Mouse (Mus musculus) urinary bladder, adult 18-20 months (tissue): ENCODE data around the gene Zbtb22.
"Not testable (repeated sequence)": the region's sequence is repeated elsewhere in the genome, so short reads cannot be mapped to it uniquely, and the experiment has no call there.

Experiments
- DNase-seq, 2 experiments: peaks; one replicate each; pipeline ENCODE4 v3.0.0; 2022; ENCODE audit warnings: low spot score in 2 of 2, mixed read lengths in 2 of 2

Zbtb22 gene

GRCm38 (mm10) chr17:33903911-33904651 lies 11.6 kb upstream of the Zbtb22 start:
- DNase-seq = not testable (repeated sequence)

DNA sequence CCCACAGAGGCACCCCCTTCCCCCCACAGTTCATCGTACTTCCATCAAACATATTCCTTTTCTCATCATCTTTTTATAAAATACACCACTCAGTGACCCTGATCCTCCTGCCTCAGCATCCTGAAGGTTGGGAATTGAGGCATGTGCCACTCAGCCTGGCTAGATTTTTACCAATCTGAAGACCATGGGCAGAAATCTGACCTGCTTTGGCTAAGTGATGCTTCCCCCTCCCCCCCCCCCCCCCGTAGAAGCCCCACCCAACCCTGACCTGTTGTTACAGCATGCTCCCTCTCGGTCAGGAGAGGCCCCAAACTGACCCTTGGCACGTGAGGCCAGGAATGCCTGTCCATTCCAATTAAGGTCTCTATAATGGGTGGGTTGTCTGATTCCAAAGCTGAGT lies 10.9 kb upstream of the Zbtb22 start, which contains the start of gene Platr17:
Gene Platr17, plus strand, starts transcription at position 301 of the 400 bp plus-strand sequence.
- DNase-seq = not testable (repeated sequence)

DNA sequence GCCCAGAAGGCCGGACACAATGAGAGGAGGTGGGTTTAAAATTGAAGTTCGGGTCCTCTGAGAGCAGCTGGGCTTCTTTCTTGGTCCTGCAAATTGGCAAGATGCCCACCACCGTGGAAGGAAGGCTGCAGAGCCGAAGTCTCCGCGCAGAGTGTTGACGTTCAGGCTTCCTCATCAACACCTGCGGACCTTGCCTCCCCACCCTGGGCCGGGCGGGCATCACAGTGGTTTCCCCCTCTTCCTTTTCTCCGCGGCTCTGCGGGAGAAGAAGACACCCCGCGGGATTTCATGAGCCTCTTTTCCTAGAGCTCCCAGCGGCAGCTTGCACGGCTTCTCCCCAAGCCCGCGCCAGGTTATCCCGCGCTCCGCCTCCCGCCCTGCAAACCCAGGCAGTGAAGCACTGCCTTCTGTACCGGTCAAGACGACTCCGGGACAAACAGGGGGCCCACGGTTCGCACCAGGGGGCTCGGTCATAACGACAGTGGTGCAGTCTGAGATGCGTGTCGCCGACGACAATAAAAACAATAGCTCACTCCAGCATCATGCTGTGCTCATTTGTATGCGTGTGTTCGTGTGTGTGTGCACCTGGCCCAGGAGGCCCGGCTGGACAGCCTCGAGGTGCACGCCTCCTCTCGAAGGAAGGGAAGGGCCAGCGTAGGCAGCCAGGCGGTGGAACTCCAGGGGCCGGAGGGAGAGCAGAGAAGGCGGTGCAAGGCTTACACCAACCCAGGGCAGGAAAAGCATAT lies 7.2 kb upstream of the Zbtb22 start:
- DNase-seq = peak in 1 of 2 experiments; percentile 59

DNA sequence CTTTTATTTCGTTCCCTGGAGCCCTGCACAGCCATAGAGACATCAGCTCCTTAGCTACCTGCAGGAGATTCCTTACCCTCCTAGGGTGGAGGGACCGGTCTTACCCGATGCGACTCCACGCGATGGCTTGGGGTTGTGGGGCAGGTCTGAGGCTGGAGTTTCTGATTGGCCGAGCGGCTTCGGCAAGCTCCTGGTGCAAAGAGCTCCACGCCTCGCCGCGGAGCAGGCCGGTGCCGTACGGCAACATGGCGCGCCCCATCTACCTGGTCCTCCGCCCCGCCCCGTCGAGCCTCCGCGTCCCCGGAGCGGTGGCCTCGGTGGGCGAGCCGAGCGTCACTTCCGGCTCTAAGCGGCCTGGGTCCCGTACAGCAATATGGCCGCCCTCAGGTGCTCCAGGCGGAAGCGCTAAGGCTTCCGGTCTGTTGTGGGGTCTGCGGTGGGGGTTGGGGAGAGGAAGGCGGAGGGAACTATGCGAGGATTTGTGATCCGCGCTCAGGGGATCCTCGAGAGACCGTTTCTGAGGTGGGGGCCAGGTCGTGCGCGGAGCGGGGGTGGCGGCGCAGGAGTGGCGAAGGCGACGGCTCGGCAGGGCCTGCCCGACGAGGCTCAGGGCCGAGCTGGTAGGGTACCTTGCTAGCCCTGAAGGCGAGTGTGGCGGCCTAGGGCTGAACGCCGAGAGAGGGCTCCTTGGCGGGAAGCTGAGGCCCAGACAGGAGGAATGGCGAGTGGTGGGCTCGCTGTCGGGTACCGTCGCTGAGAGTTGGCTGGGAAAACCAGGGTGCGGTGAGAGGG lies 6.4 kb upstream of the Zbtb22 start, which contains the start of gene Daxx:
Gene Daxx, plus strand, starts transcription at position 338 of the 792 bp plus-strand sequence.
- peak; percentile 98 to 99 for DNase-seq

DNA sequence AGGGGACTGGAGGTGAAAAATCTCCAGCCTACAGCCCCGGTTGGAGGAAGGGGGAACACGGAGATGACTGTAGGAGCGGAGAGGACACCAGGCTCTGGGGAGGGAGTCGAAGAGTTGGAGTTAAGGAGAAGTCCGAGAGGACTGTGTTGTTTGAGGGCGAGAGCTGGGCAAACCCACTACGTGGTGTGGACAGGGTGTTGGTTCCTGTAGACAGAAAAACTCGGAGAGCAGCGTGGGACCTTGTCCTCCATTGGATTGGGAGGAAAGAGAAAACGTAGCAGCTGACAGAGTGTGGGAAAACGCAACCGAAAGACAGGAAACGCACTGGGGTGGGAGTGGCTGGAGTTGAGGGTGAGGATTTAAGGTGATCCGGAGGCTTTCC lies 5.8 kb upstream of the Zbtb22 start:
- peak in 1 of 2 experiments; percentile 63 for DNase-seq

GRCm38 (mm10) chr17:33910346-33911051 lies 5.2 kb upstream of the Zbtb22 start:
- no peak for DNase-seq

DNA sequence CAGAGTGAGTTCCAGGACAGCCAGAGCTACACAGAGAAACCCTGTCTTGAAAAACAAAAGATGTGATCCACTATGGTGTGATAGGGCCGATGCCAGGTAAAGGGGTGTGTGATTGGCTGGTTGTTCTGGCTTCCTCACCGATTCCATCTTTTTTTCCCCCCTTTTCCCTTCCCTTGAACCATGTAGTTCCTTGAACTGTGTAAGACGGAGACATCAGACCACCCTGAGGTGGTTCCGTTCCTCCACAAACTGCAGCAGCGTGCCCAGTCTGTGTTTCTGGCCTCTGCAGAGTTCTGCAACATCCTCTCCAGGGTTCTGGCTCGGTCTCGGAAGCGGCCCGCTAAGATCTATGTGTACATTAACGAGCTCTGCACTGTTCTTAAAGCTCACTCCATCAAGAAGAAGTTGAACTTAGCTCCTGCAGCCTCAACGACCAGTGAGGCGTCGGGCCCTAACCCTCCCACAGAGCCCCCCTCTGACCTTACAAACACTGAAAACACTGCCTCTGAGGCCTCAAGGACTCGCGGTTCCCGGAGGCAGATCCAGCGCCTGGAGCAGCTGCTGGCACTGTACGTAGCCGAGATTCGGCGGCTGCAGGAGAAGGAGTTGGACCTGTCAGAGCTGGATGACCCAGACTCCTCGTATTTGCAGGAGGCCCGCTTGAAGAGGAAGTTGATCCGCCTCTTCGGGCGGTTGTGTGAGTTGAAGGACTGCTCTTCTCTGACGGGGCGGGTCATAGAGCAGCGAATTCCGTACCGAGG lies 4.5 kb upstream of the Zbtb22 start:
- DNase-seq = no peak

GRCm38 (mm10) chr17:33911813-33912414 lies 3.8 kb upstream of the Zbtb22 start:
- DNase-seq = no peak

DNA sequence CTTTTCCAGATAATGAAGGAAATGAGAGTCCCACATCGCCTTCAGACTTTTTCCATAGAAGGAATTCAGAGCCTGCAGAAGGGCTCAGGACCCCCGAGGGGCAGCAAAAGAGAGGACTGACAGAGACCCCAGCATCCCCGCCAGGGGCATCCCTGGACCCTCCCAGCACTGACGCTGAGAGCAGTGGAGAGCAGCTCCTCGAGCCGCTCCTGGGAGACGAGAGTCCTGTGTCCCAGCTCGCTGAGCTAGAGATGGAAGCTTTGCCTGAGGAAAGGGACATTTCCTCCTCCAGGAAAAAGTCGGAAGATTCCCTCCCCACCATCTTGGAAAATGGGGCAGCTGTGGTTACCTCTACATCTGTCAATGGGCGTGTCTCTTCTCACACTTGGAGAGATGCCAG lies 2.4 kb upstream of the Zbtb22 start:
- DNase-seq = no peak

DNA sequence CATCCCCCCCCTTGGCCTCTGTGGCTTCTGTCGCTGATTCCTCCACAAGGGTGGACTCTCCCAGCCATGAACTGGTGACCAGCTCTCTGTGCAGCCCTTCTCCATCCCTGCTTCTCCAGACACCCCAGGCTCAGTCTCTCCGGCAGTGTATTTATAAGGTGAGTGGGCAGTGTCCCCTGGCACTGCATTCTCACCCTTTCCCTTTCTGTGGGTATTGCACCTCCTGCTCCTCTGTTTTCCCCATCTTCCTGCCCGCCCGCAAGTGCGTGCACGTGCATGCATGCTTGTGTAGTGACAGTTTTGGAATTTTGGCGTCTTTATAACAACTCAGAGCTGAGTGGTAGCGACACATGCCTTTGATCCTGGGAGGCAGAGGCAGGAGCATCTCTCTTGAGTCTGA lies 1.8 kb upstream of the Zbtb22 start:
- DNase-seq = no peak

DNA sequence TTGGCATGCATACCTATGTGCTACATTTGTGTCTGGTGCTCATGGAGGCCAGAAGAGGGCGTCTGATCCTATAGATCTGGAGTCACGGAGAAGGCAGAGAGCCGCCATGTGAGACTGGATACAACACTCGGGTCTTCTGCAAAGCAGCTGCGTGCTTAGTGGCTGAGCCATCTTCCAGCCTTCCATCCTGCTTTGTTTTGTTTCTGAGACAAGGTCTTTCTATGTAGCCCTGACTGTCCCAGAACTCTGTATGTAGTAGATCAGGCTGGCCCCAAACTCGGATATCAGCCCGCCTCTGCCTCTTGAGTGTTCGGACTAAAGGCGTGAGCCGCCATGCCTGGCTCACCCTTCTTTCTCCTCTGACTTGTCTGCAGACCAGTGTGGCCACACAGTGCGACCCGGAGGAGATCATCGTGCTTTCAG lies 724 bp upstream of the Zbtb22 start:
- DNase-seq = no peak

DNA sequence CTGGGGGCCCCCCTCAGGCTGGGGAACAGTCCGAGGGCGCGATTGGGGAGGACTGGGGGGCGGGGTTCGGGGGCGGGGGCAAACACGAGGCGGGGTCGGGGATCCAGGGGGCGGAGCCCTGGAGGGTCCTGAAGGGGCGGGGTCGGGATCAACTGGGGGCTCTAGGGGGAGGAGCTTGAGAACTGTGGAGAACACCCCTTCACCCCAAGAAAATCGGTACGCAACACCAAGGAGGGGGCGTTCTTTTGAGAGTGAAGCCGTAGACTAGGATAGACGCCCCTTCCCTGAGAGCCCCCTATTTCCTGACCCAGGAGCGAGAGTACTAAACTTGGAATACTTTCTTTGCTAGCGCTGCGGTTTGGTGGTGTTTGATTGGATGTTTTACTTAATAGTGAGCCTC lies 590 bp downstream of the Zbtb22 start:
- no peak for DNase-seq

DNA sequence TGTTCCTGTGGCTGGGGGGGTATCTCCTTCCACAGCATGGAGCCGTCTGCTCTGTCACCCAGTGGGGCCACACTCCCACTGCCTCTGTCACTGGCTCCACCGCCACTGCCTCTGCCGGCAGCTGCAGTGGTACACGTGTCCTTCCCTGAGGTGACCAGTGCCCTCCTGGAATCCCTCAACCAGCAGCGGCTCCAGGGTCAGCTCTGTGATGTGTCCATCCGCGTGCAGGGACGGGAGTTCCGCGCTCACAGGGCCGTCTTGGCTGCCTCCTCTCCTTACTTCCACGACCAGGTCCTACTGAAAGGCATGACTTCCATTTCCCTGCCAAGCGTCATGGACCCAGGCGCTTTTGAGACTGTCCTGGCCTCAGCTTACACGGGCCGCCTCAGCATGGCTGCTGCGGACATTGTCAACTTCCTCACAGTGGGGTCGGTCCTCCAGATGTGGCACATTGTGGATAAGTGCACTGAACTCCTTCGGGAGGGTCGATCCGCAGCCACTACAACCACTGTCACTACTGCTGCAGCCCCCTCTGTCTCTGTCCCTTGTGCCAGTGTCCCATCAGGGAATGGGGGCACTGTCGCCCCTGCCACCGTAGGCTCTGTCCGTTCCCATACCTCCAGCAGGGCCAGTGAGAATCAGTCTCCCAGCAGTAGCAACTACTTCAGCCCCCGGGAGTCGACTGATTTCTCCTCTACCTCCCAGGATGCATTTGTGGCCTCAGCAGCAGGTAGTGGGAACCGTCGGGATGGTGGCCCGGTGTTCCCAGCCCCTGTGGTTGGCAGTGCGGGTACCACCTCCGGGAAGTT lies 1.3 kb downstream of the Zbtb22 start:
- no peak for DNase-seq

DNA sequence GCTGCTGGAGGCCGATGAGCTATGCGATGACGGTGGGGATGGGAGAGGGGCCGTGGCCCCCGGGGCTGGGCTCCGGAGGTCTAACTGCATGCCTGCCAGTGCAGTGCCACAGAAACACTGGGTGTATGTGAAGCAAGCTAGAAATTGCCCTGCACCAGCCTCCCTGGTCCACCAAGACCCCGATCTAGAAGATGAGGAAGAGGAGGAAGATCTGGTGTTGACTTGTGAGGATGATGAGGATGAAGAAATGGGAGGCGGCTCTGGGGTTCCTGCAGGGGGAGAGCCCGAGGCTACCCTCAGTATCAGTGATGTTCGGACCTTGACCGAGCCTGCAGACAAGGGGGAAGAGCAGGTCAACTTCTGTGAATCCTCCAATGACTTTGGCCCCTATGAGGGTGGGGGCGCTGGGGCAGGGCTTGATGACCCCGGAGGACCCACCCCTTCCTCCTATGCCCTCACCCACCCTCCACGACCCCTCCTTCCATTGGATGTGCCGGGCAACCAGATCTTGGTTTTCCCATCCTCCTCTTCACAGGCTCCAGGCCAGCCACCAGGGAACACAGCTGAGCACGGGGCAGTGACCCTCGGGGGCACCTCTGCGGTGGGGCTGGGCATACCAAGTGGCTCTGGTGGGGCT lies 2.1 kb downstream of the Zbtb22 start:
- DNase-seq = no peak

DNA sequence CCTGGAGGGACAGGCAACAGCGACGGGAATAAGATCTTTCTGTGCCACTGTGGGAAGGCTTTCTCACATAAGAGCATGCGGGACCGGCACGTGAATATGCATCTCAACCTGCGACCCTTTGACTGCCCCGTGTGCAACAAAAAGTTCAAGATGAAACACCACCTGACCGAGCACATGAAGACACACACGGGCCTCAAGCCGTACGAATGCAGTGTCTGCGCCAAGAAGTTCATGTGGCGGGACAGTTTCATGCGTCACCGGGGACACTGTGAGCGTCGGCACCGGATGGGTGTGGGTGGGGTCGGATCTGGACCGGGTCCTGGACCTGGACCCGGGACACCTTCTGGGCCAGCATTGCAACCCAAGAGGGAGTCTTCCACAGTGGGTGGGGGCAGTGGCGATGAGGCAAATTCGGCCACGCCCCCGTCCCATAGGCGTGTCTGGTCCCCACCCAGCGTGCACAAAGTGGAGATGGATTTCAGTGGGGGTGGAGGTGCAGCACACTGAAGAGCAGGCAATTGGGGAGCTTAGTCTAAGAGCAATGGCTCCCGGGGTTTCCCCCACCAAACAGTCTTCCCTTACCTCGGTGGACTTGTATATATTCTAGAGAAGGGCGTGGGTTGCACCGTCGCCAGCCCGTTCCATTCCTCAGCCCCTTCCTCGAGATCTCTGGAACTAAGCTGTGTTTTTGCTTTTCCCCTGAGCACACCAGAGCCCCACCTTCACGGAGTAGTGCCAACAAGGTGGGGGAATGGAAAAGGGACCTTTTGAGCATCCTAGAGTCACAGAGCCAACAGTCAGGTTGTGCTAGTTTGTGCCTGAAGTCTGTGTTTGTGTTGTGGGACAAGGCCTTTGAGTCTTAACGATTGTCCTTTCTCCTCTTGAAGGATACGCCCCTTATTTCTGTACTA lies 2.8 kb downstream of the Zbtb22 start:
- DNase-seq = peak in 1 of 2 experiments; percentile 45

GRCm38 (mm10) chr17:33919351-33920281 lies 3.9 kb downstream of the Zbtb22 start:
- peak; percentile 78 to 86 for DNase-seq
